Mouse (Mus musculus) 3T3-L1 (cell line): ENCODE measurements around the gene Pbx3.

Experiments
- DNase-seq: peaks from one replicate; pipeline ENCODE4 v3.0.0-alpha.2; 2015; ENCODE audit warnings: low read depth, low spot score

Pbx3 gene

DNA sequence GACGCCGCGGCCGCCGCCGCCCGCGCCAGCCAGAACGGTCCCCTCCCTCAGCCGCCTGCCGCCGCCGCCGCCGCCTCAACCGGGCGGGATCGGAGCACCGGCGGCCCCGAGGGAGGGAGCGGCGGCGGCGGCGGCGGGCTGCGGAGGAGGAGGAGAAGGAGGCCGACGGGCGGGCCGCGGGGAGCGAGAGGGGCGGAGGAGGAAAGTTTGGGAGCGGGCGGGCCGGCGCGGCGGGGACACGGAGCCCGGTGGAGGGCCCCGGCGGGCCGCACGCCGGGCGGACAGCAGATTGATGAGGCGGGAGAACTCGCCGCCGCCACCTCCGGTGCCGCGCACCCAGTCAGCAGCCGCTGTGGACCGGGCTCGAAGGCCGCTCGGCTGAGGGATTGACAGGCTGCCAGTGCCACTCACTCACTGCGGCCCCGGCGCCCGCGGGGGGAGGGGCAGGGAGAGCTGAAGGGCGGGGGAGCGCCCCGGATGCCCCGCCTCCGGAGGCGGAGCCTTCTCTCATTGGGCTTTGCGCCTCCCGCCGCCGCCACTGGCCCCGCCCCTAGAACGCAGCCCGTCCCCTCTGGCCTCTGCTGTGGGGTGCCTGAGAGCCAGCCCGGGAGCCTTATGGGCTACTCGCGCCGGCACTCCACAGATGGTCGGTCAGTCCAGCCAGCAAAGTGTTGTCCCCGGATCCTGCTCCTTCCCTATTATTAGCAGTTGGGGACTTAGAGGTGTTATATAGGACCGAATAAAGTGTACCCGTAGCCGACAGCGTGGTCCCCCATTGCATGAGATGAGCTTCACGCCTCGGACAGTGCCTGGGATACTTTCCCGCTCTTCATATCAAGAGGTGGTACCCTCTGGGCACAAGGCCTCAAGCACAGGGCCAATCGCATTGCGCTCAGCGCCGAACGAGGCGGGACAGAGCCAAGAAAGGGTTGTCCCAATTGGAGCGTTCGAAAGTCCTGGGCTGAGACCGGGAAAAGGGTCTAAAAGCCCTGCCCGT lies at the start of gene Pbx3:
Gene Pbx3, minus strand, starts transcription at position 838 of the 997 bp plus-strand sequence.
- DNase-seq = peak; percentile 91

DNA sequence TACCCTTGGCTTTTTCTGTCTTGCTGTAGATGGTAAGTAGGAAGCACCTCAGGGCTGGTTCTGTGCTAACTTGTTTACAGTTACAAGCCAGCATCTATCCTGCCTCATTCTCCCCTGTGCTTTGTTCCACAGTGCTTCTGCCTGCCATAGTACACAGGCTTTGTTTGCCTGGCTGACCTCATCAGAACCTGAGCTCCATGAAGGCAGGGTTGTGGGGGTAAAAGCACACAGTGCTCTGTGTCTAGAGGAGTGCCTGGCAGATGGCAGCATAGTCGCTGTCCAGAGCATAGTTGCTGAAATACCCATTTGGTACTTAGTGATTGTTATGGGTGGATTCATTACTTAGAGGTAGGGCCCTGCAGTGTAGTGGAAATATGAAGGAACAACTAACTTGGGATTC lies 47.3 kb upstream of the Pbx3 start:
- peak; percentile 27 for DNase-seq

DNA sequence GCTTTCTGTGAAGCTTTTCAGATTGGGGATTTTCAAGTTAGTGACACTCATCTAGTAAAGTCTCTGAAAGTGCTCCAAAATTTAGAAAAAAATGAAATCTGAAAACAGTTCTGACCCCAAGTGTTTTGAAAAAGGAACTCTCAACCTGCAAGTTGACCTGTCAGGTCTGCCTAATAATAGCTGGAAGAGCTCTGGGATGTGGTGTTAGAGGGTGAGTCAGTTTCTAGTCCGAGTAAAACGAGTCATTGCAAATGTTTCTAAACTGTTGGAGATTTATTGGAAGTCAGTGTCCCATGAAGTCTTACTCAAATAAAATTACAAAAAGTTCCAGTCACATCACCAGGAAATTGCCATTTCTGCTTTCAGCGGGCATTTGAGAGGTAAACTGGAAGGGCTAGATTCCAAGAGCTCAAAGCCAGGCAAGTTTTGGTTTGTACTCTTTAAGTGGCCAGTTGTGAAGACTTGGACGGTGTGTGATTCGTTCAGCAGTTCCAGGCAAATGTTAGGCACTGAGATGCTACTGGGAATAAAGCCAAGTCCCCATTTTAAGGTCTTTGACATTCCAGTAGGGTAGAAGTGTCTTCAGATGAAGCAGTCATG lies 36.9 kb upstream of the Pbx3 start:
- peak; percentile 52 for DNase-seq

DNA sequence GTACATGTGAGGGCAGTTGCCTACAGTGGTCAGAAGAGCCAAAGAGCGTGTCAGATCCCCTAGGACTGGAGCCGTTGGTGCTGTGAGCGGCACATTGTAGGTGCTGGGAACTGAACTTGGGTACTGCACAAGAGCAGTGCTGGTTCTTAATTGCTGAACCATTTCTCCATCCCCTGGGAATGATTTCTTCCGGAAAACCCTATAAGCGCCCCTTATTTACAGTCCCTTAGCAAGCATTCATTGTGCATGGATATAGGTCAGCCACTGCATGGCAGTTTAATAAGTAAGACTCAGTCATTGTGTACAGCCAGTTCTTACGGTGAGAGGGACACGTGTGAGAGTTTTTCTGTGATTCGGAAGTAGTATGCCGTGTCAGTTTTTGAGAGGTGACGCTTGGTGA lies 35.4 kb upstream of the Pbx3 start:
- no peak for DNase-seq

DNA sequence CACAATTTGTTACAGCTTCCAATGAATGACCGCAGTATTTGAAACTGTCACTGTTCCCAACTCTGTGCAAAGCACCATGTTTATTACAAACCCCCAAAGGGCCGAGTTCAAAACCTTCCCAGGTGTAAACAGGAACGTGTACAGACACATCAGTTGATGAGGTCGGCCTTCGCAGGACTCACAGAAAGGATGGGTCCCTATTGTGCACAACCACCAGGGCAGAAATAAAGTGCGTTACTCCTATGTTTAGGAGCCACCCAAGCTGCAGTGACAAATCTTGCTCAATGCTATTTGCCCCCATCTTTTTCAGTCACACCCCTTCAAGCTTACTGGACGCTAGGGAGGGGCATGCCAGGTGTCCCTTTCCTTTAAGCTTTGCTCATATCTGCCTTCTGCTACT lies 34.7 kb upstream of the Pbx3 start:
- peak; percentile 20 for DNase-seq

DNA sequence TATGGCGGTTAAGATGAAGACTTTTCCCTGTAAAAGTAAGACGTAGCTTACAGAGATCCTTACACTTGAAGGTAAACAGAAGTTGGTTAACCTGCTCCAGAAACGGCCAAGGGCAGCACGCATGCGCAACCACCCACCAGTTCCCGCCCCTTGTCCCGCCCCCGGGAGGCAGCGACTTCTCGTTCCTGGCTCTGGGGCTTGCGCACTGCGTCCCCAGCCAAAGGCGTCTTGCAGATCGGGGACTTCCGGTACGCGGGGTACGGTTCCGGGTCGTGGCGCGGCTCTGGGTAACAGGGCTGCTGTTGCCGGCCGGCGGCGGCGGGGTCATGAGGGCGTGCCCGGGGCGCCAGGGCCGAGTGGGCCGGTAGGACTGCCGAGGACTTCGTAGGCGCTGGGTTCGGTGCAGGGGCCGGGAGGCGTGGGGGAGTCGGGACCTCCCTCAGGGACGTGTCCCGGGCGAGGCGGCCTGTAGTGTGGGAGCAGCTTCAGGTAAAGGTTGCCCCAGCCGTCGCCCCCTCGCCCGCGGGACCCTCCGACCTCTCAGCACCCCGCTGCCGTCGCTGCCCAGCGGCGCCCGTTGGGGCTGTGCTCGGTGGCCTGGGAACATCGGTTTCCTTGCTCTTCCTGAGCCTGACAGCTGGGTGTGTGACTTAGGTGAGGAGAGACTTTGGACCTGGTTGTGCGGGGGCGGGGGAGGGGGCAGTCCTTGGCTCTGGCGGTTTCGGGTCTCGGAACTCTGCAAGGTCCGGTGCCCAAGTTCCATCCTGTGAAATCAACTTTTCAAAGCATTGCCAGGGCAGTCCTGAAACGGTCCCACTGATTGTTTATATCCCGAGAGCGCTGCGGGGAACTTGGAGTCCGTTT lies 33.9 kb upstream of the Pbx3 start, which contains the start of gene Mapkap1:
Gene Mapkap1, plus strand, starts transcription at position 171 of the 864 bp plus-strand sequence.
- peak; percentile 98 for DNase-seq

DNA sequence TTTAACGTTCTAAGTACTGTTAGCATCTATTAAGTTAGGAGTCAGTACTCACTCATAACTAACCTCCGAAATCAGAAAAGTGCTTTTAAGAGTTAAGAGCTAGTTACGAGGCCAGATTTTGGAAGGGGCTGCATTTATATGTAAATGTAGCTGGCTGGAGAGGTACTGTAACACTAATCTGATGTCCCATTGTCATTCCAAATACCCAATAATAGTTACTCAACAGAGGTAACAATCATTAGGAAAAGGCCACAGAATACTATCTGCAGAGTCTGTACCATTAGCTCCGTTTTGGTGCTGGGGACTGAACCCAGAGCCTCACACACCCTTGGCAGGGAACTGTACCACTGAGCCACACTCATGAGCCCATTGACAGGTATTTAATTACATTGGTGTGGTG lies 26.6 kb upstream of the Pbx3 start:
- no peak for DNase-seq

DNA sequence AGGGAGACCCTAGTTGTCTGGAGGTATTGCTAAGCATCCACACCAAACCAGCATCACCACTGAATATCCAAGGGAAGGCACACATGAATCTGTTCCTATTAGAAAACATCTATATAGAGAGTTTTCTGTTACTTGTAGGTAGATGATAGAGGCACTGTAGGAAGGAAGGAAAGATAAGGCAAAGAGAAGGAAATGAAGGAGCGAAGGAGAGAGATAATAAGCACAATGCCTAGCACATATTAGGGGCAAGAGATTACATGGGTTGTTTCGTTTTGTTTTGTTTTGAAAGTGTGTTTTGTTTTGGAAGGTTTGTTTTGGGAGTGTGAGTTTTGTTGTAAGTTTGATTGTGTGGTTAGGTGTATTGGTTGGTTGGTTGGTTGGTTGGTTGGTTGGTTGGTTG lies 6.0 kb upstream of the Pbx3 start:
- no peak for DNase-seq

DNA sequence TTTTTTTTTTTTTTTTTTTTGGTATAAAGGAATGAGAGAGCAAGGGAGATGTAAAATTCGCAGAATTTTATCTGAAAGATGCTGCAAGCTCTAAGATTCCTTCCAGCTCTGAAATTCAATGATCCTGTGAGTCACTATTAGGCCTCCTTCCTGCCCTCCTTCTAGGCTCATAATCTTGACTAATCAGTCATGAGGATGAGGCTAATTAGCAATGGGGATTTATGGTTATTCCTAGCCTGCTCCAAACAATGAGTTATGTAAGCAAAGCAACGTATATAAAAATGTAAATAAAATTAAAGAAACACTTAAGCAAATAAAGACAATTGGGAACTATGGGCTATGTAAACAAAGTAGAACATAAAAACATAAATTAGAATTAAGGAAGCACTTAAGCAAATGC lies 1.4 kb upstream of the Pbx3 start:
- no peak for DNase-seq

DNA sequence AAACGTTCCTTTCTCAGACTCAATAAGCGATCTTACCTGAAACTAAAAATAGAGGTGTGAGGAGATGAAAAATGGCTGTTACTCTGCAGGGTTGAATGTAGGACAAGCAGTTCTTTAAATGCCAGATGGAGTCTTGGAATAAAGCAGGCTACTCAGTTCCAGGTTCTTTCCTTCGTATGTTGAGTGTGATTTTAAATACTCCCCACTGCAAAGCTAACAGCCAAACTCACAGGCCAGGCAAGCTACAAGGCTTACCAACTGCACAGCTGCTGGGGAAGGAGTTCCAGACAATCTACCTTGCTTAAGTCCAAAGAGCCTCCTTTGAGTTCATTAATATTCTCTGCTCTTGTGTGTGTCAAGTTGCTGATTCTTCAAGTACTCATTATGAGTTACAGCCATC lies 944 bp upstream of the Pbx3 start:
- no peak for DNase-seq

DNA sequence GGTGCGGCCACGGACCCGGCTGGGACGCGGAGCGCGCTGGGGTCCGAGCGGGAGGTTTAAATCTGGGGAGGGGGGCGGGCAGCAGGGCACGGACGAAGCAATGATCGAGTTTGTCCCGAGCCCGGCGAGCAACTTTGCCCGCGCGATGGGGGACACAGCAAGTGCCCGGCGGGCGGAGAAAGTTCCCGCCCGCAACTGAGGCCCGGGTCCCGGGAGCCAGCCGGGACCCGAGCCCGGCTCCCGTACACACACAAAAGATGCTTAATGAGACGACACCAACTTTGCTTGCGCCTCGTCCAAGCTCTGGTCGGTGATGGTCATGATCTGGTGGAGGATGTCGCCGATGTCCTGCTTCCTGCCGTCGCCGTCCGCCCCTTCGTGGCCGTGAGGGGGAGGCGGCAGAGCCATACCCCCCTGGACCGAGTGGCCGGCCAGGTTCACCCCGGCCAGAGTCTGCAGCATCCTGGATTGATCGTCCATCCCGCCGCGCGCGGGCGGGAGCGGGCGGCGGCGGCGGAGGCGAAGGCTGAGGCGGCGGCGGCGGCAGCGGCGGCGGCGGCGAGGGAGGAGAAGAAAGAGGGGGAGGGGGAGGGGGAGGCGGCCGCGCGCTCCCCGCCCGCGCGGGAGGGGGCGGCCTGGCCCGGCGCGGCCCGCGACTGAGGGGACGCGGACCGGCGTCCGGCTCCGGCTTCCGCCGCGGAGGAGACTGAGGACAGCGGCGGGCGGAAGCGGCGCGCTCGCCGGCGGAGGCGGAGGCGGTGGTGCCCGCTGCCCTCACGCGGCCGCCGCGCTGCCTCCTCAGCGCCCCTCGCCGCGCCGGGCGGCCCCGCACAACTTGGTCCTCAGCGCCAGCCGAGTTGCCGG lies 1.3 kb downstream of the Pbx3 start:
- peak; percentile 55 for DNase-seq

DNA sequence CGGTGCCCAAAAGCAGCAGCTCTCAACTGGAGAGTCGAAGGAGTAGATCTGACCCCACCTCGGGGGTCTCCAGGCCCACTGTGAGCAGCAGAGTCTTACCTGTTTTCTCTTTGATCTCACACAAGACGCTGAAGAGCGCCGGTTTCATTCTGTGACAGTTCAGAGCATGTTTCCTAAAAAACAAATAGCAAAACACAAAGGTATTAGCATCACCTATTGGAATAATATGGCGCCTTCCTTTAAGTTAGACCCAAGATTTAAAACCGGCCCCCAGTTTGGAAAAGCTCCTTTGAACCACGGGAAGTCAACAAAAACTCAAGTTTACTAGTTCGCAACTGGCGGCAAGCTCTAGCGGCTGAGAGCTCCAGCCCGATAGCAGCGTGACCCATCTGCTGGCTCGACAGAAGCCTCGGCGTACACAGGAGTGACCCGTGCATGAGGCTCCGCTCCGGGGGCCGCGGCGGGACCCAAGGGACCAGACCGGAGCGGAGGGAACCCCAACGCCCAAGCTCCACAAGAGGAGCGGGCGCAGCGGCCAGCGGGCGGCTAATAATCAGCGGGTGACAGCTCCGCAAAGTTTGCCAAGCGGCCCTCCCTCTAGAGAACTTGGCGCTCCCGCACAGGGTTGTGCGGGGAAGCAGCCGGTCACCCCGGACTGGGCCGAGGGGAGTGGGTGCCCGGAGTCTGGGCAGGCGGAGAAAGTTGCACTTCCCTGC lies 2.1 kb downstream of the Pbx3 start:
- peak; percentile 60 for DNase-seq

DNA sequence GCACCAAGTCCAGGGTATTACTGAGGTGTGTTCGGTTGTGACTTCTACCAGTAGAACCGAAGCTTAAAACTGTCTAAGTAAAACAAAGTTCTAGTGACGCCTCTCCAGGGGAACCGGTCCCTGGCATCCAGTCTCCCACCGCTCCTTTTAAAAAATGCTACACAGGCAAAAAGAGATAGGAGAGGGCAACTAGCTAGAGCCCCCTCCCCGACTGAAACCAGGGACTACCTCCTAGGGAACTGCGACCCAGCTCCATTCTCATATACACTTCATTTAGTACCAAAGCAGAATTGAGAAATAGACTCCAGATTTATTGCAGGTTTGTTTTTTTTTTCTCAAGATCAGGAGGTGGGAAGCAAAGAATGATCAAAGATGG lies 2.6 kb downstream of the Pbx3 start:
- DNase-seq = no peak

DNA sequence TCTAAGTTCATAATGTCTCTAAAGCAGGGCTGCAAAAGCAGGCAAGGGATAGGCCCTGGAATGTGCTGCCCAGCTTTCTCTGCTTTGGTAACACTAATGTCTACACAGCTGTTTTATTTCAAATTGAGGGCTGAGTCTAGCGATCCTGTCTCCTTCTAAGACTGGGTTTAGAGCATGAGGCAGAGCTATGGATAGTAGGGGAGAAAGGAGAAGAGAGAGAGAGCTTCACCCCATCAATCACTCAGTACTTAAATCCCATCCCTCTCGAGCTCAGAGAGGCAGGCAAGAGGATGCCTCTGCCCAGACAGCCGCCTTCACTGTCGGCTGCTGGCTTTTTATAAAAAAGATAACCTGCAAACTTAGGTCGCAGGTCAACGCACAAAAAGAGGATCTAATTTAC lies 4.5 kb downstream of the Pbx3 start:
- peak; percentile 18 for DNase-seq

DNA sequence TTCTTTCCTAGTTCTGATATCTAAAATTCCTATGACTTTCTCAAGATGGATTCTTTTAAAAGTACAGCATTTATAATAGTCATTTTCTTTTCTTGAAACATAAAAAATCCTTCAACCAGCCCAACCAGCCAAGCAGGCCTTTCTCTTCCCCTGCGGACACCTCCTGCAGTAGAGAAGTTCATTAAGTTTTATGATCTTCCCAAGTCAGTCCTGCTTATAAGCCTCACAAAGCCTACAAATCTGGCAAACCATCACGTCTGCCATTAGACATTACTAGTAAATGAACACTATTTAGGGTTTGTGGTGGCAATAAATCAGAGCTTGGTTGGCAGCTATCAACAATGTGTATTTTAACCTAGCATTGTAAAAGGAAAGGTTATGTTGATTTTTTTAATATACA lies 5.9 kb downstream of the Pbx3 start:
- no peak for DNase-seq

DNA sequence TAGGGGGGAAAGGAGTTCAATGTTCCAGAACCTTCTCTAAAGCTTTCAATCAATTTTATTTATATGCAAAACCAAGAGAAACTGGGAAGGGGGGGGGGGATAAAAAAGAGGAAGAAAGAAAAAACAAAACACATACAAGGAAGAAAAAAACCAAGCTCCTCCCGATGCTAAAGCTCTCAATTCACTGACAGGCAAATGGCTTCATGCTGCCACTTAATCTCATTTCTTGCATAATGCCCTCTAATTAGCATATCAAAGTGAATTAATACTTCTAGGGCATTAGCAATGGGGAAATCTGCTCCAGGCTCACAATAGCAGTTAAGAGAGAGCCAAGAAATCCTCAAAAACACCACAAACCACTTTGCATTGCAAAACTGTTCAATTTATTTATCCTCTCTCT lies 9.3 kb downstream of the Pbx3 start:
- no peak for DNase-seq

DNA sequence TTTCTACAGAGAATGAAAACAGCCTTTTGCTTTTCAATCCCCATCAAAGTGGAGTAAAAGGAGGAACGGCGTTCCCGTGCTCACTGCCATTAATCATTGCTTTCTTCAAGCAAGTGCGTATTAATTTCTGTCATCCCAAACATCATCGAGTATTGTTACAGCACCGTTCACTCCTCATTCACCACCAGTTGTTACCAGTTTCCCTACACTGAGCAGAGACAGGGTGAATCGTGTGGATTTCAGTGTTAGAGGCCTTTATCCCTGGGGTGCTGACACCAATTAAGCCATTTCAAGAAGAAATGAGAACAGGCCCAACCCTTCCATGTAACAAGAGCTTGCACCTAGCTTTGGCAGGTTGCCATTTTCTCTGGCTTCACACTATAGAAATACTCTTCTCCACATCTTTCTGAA lies 17.1 kb downstream of the Pbx3 start:
- peak; percentile 25 for DNase-seq

DNA sequence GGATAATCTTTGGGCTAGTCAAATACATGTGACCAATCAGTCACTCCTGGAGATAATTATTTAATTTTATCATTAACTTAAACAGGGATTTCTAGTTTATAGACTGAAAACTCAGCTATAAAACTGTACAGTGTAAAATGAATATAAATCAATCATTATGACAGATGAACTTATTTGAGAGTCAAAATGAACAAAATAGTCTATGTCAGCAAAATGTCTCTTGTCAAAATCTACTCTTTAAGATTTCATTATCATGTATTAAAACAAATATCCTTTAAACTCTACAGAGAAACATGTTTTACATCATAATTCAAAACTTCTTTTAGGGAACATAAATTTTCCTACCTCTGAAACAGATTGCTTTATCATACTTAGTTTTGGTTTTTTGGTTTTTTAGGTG lies 20.9 kb downstream of the Pbx3 start:
- no peak for DNase-seq

DNA sequence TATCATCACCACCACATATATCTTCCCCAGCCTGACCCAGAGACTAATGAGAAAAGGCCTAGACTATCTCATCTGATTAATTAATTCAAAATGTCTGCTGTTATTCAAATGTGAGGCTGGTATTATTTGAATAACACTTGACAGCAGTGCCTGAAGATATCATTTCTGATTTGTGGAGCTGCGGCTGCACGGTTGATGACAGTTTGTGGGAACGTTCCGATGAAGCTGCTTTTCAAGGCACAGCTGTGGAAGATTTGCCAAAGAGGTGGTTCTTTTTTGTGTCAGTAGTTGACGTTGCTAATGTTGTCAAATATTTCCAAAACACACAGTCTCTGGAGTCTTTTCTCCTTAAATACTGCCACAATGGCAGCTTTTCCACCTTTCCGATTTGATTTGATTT lies 25.8 kb downstream of the Pbx3 start:
- no peak for DNase-seq

DNA sequence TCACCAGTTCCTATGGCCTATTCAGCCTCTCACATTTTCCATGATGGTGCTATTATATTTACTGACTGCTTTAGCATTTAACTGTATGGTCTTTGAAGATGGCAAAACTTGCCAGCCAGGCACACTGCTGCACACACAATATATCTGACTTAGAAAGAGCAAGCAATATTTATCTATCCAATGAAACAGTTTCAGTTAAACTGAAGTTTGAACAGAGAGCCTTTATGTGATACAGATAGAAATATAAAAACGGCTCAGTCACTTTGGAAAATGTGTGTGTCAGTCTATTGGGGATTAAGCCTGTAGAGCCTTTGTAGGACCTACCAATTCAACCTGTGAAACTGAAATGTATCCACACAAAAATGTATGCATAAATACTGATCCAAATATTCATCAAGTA lies 74.3 kb downstream of the Pbx3 start:
- no peak for DNase-seq
